Mouse (Mus musculus) G1E (cell line): Measurements from ENCODE around the gene Slc43a3. TPM values are rescaled to one million over a fixed set of nuclear protein-coding genes. Genes with fewer than 3 reads are reported as not detected.

ENCODE experiments used
- ATAC-seq: 2 replicates; pipeline ENCODE4 v1.8.0; 2016; ENCODE audit warnings: mild to moderate bottlenecking; ENCODE audit not compliant: insufficient number of reproducible peaks, poor library complexity, low FRiP score, severe bottlenecking; ENCODE audit errors: extremely low read depth
- DNase-seq: peaks from one replicate; pipeline ENCODE4 v3.0.0; 2012; ENCODE audit warnings: low spot score
- H3K27me3 ChIP-seq: 2 replicates; pipeline ENCODE4 v1.6.1; 2012; ENCODE audit warnings: mild to moderate bottlenecking, low read length, inconsistent platforms; ENCODE audit not compliant: insufficient read depth
- H3K36me3 ChIP-seq: replicated peaks from 2 replicates; pipeline ENCODE3; 2012; ENCODE audit warnings: mild to moderate bottlenecking, inconsistent platforms
- H3K4me1 ChIP-seq: 2 replicates; pipeline ENCODE4 v1.6.1; 2012; ENCODE audit warnings: low read depth, low read length, inconsistent platforms, mixed read lengths; ENCODE audit not compliant: insufficient read depth
- H3K4me3 ChIP-seq: 2 replicates; pipeline ENCODE4 v1.5.1; 2012; ENCODE audit warnings: low read depth, mild to moderate bottlenecking, inconsistent platforms, low read length, moderate library complexity, mixed read lengths
- H3K9me3 ChIP-seq: replicated peaks from 2 replicates; pipeline ENCODE4 v1.6.1; 2012; ENCODE audit warnings: inconsistent platforms
- CTCF ChIP-seq: IDR thresholded peaks from 2 replicates; pipeline ENCODE4 v1.5.1; 2012; ENCODE audit warnings: low read depth, low read length, inconsistent platforms, mixed read lengths
- GATA1 ChIP-seq: IDR thresholded peaks from 2 replicates; pipeline ENCODE4 v1.6.1; 2012; ENCODE audit warnings: borderline replicate concordance, low read length, inconsistent platforms, mixed read lengths
- GATA2 ChIP-seq: IDR thresholded peaks from 2 replicates; pipeline ENCODE4 v1.6.1; 2012; ENCODE audit warnings: low read depth, low read length, inconsistent platforms, borderline replicate concordance
- POLR2AphosphoS5 ChIP-seq: IDR thresholded peaks from 2 replicates; pipeline ENCODE4 v1.6.1; 2012; ENCODE audit warnings: low read depth, low read length, inconsistent platforms; ENCODE audit not compliant: insufficient replicate concordance
- TAL1 ChIP-seq: conservative IDR thresholded peaks from 2 replicates; pipeline ENCODE4 v1.6.1; 2012; ENCODE audit warnings: low read depth, low read length, inconsistent platforms, mixed read lengths
- polyA plus RNA-seq: library from polyadenylated mRNA; stranded (reverse); fragments of >175 nt; gene quantifications from 2 replicates; pipeline ENCODE4 v1.2.3, GENCODE M21; 2012
- total RNA-seq, 2 experiments: library from RNA; stranded (forward) in 1 of 2; stranded (reverse) in 1 of 2; fragments of 200-1000 nt in 1 of 2; fragments of >200 nt in 1 of 2; fragmentation: Nextera tagmentation in 1 of 2; gene quantifications; 2 replicates each; pipeline ENCODE4 v1.2.3; 2014 to 2017

Slc43a3 gene
- total and polyA plus RNA-seq, 3 experiments, result 15.4 to 137 (median 85.2) TPM

DNA sequence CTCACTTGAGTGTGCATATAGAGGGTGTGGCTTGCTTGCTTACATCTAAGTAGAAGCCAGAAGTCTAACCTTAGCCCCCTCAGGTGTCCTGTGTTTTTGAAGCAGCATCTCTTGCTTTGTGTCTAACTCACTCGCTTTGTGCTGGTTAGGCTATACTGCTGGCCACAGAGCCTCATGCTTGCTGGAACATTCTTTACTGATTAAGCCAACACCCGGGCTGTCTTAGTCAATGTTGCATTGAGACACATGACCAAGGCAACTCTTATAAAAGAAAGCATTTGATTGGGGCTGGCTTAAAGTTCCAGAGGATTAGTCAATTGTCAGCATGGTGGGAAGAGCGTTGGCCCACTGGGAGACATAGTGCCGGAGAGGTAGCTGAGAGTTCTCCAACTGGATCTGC, 5.4 kb downstream of the Slc43a3 start:
- no peak overlapping the region for H3K4me3 ChIP-seq
- DNase-seq (no peak), ATAC-seq (no peak)
- H3K36me3 ChIP-seq, result peaks cover 64% of the 10 kb centered on the region
- no peak for TF ChIP-seq CTCF
- no peak for TF ChIP-seq GATA2
- TF ChIP-seq POLR2AphosphoS5, result no peak
- no peak for TF ChIP-seq GATA1
- no peaks in the 10 kb centered on the region for H3K9me3 ChIP-seq
- H3K27me3 ChIP-seq, result no peaks in the 10 kb centered on the region
- peaks cover 76% of the 10 kb centered on the region for H3K4me1 ChIP-seq

DNA sequence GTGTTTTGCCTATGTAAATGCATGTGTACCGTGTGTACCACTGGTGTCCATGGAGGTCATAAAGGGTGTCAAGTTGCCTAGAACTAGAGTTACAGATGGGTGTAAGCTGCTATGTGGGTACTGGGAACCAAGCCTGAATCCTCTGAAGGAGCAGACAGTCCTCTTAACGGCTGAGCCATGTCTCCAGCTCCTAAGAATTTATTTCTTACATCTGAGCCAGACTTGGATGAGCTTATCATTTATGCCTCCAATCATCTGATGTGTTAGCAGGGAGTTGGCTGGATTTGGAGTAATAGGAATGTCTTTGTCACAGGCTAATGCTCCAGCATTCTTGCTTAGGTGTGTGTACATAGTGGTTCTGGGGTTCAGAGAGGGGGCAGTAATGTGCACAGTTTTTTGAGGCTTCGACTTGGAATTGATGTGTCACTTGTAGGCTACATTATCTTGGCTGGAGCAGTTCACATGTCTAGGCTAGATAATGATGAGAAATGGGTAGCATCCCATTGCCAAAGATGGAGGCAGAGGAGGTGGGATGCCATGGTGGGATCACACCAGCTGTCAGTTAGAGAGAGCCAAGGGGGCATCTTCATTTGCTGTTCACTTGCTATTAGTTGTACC, 10.9 kb downstream of the Slc43a3 start:
- no peak for ATAC-seq
- no peak for TF ChIP-seq CTCF
- TF ChIP-seq TAL1, result no peak
- H3K9me3 ChIP-seq, result no peaks in the 10 kb centered on the region
- peaks cover 42% of the 10 kb centered on the region for H3K4me1 ChIP-seq
- no peaks in the 10 kb centered on the region for H3K27me3 ChIP-seq
- peaks cover 94% of the 10 kb centered on the region for H3K36me3 ChIP-seq
- DNase-seq, result no peak
- H3K4me3 ChIP-seq, result no peak overlapping the region

DNA sequence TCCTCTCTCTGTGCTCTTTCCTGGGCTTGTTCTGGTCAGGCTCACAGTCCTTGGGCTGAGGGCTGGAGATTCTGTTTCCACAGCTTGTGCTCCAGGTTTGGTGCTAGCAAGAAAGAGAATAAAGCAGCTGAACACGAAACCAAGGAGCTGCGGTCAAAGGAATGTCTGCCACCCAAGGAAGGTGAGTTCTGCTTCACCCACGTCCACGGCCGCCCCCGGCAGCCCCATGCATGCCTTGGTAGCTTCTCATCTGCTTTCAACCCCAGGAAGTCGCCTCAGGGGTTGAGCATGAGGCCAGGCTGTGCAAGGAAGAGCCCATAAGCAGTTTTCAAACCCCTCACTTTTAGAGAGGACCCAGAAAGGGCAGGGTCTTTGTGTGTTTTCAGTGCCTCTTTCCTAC, 11.9 kb downstream of the Slc43a3 start:
- DNase-seq, result no peak
- Histone ChIP-seq H3K27me3 (no peaks in the 10 kb centered on the region), H3K36me3 (peaks cover 96% of the 10 kb centered on the region), H3K4me3 (no peak overlapping the region), H3K4me1 (peaks cover 42% of the 10 kb centered on the region), H3K9me3 (no peaks in the 10 kb centered on the region)
- TF ChIP-seq GATA1 (no peak), TAL1 (no peak), GATA2 (no peak), CTCF (no peak), POLR2AphosphoS5 (no peak)
- no peak for ATAC-seq

DNA sequence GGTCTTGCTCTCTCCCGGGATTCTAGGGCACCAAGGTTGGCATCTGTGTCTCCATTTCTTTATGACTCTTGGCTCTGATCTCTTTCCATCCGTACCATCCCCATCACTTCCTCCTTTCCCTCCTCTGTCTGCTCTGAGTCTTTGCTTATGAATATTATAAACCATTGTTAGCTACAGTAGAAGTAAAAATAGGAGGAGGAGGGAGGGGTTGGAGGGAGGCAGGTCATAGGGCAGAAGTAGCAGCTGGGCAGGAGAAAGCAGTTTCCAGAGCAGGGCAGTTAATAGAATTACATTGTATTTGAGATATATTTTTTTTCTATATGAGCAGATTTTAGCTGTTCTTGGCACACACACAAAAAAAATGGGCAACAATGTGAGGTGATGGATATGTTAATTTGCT, 12.3 kb downstream of the Slc43a3 start:
- Histone ChIP-seq H3K4me3 (no peak overlapping the region), H3K27me3 (no peaks in the 10 kb centered on the region), H3K9me3 (no peaks in the 10 kb centered on the region), H3K36me3 (peaks cover 96% of the 10 kb centered on the region), H3K4me1 (peaks cover 41% of the 10 kb centered on the region)
- no peak for DNase-seq
- no peak for ATAC-seq
- TF ChIP-seq POLR2AphosphoS5 (no peak), CTCF (no peak), TAL1 (no peak), GATA2 (no peak), GATA1 (no peak)

DNA sequence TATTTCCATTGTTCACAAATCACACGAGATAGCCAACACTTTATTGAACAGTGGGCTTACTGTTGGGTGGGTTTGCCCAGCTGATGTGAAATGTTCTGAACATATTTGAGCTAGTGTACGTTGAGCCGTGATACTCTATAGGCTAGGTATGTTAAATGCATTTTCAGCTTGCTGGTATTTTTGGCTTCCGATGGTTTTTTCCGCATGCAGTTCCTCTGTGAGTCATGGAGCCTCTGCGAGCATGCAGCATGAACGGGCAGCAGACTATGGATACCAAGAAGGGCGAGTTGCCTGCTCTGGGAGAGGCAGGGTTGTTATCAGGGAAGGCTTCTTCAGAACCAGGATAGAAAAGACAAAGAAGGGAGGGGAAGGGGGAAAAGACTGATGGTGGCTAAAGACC, 14.6 kb downstream of the Slc43a3 start:
- Histone ChIP-seq H3K4me1 (peaks cover 41% of the 10 kb centered on the region), H3K27me3 (no peaks in the 10 kb centered on the region), H3K9me3 (no peaks in the 10 kb centered on the region), H3K36me3 (peaks cover 94% of the 10 kb centered on the region), H3K4me3 (no peak overlapping the region)
- DNase-seq, result no peak
- ATAC-seq, result no peak
- no peak for TF ChIP-seq GATA1
- TF ChIP-seq POLR2AphosphoS5, result no peak
- TF ChIP-seq GATA2, result no peak
- TF ChIP-seq CTCF, result no peak
- no peak for TF ChIP-seq TAL1

DNA sequence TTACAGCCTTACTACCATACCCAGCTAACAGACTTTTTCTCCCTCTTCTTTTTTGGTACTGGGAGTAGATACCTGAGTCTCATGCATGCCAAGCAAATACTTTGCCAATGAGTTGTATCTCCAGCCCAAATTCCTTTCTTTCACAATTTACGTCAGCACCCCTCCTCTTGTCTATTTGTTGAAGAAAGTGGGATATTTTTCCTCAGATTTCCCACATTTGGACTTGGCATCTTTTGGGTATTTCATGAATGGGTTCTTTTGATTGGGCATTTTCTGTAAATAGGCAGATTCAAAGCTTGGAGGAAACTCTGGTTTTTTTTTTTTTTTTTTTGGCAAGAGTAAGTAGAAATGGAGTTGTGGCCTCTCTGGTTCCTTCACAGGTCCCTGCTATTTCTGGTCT, 15.9 kb downstream of the Slc43a3 start:
- Histone ChIP-seq H3K27me3 (no peaks in the 10 kb centered on the region), H3K36me3 (peaks cover 94% of the 10 kb centered on the region), H3K4me1 (peaks cover 36% of the 10 kb centered on the region), H3K4me3 (no peak overlapping the region), H3K9me3 (no peaks in the 10 kb centered on the region)
- DNase-seq (no peak), ATAC-seq (no peak)
- no peak for TF ChIP-seq POLR2AphosphoS5
- no peak for TF ChIP-seq GATA2

DNA sequence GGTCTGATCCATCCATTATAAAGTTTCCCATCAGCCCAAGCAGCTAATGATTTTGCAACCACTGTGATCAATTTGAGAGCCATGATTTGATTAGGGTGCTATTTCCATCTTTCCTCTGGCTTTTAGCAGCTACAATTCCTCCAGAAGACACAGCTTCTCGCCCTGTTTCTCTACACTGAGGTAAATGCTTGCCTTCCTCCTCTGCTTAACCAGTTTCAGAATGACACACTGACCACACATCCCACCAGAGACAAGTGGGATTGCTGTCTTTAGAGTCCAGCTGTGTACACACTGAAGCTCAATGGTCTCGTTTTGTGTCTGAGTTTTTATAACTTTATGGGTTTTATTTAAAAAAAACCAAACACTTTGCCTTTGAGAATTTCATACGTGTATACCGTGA, 16.3 kb downstream of the Slc43a3 start:
- Histone ChIP-seq H3K4me1 (peaks cover 32% of the 10 kb centered on the region), H3K27me3 (no peaks in the 10 kb centered on the region), H3K4me3 (no peak overlapping the region), H3K36me3 (peaks cover 93% of the 10 kb centered on the region), H3K9me3 (no peaks in the 10 kb centered on the region)
- ATAC-seq (no peak), DNase-seq (no peak)
- TF ChIP-seq TAL1 (no peak), CTCF (no peak), GATA2 (no peak), GATA1 (no peak), POLR2AphosphoS5 (no peak)
